Mouse (Mus musculus) heart, postnatal 10 days (tissue): ENCODE data around the gene Gstt2. TPM values are rescaled to one million over a fixed set of nuclear protein-coding genes. Genes with fewer than 3 reads are reported as not detected.
"Not testable (repeated sequence)": the region's sequence is repeated elsewhere in the genome, so short reads cannot be mapped to it uniquely, and the experiment has no call there.

Experiments
- DNase-seq, 2 experiments: peaks; one replicate each; pipeline ENCODE4 v3.0.0; 2021
- intact Hi-C: fragments of 180-260 bp; cut with DNase I; formaldehyde crosslinking; loops from one replicate; pipeline ENCODE4 v1.15.1; 2025
- total RNA-seq, 2 experiments: library from RNA; stranded (reverse); gene quantifications; 2 replicates each; pipeline ENCODE4 v1.2.3; 2021

The Gstt2 gene
- total RNA-seq = 10 to 100 TPM; 10.1 to 12.7 TPM

DNA sequence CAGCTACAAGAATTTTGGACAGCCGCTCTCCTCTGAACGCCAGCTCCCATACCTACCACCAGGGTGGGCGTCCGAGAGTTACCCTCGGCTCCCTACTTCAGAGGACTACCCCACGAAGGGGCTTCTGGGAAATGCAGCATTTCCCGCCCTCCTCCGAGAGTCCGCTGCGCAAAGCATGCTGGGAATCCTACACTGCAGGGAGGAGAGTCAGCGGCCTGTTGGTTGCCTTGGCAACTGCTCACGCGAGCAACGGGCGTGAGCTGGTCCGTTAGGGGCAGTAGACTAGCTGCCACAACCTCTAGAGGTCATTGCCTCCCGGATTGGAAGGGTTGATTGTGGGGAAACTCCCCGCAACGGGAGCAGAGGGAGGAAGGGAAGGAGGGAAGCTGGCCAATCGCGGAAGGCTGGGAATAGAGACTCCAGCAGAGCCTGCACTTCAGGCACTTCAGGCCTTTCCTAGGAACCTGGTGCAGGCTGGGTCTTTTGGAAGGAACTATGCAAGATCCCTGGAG is at the start of gene Gstt2:
Gstt2 (minus strand) TSS at position 177 of the 512 bp plus-strand sequence.
- intact Hi-C loops = loop anchor here (5.0 kb wide), 1 partner anchor 75 kb away; the partner anchor contains the start of gene Cabin1
- DNase-seq = peak; percentile 94 to 96

DNA sequence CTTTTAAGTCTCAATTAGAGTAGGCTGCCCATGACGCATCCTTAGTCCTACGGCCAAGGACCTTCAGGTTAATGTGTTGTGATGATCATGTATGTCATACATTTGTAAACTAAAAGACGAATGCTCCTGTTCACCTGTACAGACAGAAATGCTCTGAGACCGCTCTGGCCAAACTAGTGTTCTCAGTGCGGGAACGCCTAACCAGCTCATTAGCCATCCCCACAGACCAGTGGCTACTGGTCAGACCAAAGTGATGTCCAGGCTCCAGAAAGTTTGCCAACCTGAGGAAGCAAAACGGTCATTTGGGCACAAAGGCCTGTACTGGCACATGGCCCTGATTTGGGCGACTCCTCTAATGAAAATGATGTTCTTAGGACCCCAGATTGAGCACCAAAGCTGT is 47.5 kb upstream of the Gstt2 start:
- intact Hi-C loops = loop anchor here (10.0 kb wide), 1 partner anchor 320 kb away; no protein-coding TSS in a partner anchor
- no peak for DNase-seq

DNA sequence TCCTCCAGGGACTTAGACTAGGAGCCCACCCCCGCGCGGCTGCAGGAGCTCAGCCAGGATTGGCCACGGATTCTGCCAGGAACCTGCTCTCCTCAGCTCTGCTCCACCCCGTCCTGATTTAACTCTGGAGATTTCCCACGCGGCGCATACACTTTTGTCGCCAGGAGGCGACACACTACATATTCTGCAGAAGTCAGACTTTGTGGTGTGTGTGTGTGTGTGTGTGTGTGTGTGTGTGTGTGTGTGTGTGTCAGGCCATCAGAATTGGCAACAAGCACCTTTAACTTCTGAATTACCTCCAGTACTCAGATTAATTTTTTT is 46.0 kb upstream of the Gstt2 start:
- intact Hi-C loops = loop anchor here (1.0 to 10.0 kb wide), 2 partner anchors 68 to 322 kb away; no protein-coding TSS in a partner anchor

DNA sequence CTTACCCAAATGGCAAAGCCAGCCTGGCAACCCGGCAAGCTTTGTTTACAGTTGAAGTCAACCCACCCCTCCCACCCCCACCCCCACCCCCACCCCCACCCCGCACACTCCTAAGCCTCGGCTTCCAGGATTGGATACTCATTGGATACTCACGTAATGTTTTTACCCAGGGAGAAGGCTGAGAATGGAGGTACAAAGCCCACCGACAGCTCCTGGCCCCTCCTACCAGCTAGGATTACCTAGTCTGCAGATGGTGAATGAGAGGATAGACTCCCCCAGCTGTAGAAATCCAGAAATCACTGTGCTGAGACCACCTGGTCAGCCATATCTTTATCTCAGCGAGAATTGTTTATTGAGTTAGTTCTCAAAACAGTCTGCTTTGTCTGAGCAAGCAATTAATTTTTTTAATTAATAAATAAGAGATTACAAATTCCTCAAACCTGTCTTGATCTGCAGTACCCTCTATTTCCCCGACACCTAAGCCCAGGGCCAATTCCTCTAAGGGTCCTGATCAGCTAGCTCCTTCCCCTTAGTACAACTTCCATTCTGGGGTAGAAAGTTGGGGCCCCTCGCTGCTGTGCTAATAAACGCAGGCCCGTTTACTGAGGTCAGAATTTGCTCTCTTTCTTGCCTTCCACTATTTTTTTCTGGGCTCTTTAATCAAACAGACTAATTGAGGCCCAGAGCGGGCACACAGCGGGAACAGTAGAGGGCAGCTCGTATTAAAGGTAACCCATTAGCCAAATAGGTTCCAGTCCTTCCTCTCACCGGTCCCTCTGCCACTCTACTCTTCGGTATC is 45.4 kb upstream of the Gstt2 start:
- no peak for DNase-seq
- intact Hi-C loops = loop anchor here (1.0 to 10.0 kb wide), 2 partner anchors 69 to 322 kb away; no protein-coding TSS in a partner anchor

More for the DNA sequence above, 46.0 kb upstream of the Gstt2 start:
- DNase-seq = peak; percentile 85 to 91

DNA sequence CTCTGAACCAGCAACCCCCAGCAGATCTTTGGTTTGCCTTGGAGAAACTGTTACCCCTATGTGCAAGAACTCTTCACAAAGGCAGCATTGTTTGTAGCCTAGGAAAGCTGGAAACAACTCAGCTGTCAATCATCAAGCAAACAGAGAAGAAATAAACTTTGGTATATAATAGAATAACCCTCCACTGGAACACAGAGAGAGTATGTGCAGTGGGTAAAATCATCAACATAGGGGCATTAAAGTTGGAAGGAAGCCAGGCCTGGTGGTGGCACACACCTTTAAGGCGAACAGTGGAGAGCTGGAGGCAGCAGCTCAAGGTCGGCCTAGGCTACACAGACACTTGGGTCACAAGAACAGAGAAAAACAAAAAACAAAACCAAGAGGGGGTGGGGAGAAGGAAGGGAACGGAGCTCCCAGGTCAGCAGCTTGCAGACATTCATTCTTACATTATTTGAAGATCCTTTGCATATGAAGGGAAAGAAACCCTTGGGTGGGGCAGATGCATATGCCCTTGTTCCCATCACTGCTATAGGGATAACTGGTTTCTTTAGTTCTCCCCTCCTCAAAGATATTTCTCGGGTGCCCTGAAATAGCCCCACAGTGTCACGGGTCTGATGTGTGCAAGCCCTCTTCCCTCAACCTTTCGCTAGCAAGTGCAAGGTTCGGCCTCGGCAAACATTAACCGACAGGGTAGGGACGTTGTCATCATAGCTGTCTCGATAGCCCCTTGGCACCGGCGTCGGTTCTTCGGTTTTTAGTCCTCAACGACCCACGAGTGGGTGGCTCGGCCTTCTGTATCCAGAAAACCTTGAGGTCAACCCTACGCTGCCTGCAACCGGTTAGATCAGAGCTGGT is 44.6 kb upstream of the Gstt2 start:
- no peak for DNase-seq
- intact Hi-C loops = loop anchor here (10.0 kb wide), 1 partner anchor 323 kb away; no protein-coding TSS in a partner anchor

DNA sequence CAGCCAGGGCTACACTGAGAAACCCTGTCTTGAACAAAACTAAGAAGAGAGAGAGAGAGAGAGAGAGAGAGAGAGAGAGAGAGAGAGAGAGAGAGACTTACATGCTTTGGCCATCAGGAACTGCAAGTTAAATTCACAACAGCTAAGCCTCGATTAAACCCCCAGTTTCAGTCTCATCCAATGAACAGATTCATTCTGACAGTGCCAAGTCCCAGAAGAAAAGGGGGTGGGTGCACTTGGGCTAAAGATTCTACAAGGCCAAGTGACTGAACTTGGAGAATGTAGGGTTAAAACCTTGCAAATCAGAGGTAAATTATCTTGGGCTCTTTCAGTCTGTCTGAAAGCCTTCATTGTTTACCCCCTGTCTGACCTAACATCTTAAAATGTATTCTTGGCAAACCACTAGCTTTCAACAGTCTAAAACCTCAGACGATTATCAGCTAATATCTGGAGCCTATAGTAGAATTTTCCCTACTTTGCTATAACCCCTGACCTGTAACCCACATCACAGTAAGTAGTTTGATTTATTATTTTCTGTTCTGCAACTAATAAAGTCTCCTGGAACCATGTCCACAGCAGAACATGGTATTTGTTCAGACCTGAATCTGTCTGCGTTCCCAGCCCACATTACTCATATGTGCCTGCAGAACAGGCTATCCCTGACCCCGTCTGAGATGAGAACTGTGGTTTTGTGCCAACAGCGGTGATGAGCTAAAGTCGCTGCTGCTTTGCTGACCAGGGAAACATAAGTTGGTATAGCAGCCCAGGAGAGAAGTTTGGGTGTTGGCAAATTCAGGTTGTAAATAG is 43.8 kb upstream of the Gstt2 start:
- no peak for DNase-seq
- intact Hi-C loops = loop anchor here (10.0 kb wide), 1 partner anchor 324 kb away; no protein-coding TSS in a partner anchor

DNA sequence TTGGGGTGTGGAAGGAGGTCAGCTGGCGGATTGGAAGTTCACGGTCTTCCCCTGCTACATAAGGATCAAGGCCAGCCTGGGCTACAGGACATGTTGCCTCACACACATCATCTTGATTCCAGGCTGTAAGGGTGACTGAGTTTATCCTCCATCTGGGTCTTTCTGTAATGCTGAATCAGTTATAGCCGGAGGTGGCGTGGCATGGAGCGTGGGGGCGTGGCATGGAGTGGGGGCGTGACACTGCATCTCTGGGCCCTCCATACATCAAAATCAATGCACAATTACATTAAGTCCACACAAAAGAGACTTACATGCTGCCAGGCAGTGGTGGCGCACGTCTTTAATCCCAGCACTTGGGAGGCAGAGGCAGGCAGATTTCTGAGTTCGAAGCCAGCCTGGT is 43.1 kb upstream of the Gstt2 start:
- DNase-seq = no peak
- intact Hi-C loops = loop anchor here (10.0 kb wide), 1 partner anchor 324 kb away; no protein-coding TSS in a partner anchor

DNA sequence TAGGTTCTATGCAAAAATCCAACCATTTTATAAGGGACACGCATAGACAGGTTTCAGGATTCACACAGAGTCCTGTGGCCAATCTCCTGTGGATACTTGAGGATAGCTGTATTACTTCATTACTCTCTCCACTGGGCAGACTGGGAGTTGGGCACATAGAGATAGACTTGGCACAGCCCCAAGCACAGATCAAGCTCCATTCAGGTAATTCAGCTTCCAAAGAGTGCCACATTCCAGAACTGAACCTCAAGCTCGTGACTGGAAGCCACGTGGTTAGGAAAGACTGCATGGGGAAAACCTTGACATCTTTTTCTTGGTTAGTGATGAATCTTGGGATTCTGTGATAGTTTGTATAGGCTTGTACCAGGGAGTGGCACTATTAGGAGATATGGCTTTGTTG is 41.6 kb upstream of the Gstt2 start:
- DNase-seq = no peak
- intact Hi-C loops = no loop called here

DNA sequence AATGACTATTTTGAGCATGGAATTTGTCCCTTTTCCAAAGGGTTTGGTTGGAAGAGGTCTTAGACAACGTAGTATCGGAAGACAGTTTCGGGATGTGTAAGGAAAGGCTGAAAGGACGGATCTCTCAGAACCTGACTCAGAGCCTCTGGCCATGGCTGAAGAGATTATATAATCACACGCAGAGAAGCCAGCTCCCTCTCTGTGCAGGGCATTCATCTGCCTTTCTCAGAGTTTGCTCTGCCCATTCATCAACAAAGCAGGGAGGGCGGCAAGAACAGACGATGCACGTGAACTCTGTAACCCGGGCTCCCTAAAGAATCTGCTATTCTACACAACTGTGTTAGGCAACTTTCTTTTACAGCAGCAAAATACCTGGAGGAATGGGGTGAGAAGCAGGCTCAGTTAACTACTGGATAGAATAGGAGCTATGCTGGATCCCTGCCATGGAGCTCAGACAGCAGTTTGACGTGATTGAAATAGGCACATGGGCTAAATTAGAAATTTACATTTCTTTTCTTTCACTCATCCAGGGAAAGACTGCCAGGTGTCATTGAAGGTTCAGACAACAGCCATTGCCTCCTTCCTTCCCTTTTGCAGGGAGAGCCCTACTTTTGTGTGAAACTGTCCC is 36.4 kb upstream of the Gstt2 start:
- DNase-seq = no peak
- intact Hi-C loops = no loop called here

DNA sequence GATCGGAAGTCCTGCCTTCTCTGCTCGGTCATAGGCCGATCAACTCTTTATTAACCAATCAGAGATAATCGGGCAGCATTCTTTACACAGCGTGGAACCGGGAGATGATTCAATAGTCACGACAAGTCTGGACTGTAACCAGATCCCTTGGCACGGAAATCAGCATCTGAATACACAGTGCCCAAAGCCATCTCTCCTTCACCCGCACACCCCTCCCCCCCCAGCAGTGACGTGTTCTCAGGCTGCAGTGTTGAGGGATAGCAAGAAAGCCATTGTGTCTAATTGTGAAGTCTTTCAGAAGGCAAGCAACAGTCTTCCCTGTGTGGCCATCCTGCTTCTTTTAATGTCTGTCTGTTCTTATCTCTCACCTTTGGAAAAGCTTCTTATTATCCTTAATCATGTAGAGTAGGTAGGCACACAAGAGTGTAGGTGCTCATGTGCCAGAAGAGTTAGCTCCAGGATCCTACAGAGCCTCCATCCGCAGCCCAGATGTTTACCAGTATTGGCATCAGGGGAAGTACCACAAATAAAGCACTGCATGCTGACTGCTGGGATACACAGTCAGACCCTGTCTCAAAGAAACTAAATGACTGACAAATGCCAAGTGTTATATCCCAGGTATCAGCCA is 35.8 kb upstream of the Gstt2 start:
- peak; percentile 85 to 88 for DNase-seq
- intact Hi-C loops = no loop called here

DNA sequence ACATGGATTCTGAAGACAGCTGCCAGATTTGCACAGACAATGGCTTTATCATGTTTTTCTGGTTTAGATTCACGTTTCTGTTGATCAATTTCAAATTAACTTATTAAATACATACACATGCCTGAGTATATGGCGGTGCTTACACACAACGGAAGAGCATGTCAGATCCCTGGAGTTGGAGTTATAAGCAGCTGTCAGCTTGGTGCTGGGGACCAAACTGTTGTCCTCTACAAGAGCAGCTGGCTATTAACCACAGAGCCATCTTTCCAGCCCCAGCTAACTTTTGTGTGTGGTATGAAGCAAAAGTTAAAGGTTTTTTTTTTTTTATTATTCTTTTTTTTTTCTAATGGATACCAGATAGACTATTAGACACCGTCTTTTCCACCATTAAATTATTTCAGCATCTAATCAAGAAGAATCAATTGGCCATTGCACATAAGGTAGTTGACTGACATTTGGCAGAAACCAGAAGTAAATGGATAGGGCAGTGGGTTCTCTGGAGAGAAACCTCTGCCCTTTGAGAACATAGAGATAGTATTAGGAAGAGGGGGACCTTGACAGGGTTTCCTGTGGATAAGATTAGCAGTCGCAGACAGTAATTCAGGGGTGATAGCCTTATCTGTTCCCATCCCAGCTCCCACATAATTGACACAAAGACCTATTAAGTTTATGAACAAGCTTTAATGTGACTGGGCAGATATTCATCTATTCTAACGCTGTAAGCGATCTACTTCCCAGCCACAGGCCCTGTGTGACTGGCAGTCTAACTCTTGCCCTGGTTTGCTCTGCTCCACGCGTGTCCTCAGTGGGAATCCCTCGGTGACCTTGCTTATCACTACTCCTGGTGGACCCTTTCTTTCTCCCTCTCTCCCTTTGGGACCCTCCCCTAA is 35.0 kb upstream of the Gstt2 start:
- DNase-seq = no peak
- intact Hi-C loops = no loop called here

DNA sequence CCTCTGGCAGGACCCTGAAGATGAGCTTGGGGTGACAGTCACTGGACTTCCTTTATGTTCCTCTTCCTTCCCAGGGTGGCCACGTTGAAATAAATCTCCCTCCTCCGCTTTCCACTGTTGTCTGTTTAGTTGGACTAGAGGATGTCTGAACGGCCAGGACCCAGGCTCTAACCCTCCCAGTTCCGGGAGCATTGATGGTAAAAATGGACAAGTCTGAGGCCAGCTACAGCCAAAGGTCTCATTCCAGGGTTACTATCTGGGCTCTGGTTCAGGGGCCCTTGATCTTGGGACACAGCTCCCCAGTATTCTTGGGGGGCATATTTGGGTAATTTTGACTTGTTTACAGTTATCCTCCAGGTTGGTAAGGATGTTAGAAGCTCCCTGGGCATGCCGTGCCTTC is 24.4 kb upstream of the Gstt2 start:
- intact Hi-C loops = no loop called here

DNA sequence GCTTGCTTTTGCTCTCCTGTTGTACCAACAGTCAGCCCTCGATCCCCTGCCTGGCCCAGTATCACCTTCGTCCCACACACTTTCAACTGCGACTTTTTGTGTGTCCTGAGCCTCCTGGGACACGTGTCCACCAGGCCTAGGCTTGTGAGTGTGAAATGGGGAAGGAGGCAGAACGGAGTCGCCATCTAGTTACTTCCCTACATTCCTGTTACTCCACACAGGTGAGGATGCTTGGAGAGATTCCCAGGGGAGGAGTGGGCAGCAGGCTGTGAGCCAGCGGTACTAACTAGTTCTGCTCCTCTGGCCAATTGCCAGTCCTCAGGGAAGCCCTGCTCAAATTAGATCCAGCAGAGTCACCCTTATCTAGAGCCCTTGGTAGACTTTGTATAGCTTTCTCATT is 23.5 kb upstream of the Gstt2 start:
- intact Hi-C loops = no loop called here
- DNase-seq = peak; percentile 55 to 61

More for the DNA sequence above, 24.4 kb upstream of the Gstt2 start:
- DNase-seq = no peak

DNA sequence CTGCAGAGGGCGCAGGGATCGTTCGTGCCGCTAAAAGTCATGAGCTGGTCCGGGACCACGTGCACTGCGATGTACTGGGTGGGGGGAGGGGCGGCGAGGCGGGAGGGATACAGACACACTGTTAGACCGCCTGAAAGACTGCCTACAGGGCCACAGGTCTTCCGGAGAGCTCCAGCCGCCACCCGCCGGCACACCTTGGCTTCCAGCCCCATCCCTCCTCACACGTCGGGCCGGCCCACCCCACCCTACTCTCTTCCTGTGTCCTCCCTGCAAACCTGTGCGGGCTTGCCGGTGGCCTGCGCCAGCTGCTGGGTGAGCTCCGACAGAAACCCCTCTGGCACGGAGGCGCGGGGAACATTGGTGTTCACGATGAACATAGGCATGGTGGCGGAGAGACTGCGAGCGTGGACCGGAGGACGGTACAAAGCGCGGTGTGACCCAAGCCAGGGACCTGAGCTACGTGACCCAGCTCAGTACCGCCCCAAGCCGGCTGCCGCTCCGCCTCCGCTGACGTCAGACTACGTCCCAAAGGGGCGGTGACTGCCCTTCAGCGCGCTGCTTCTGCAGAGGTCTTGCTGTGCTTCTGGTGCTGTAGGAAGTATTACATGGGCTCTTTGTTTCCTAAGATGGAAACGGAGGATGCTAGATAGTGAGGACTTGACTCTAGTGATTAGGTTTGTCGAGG is 22.7 kb upstream of the Gstt2 start, which contains the start of gene Mif:
Mif (minus strand) TSS at position 455 of the 685 bp plus-strand sequence.
- intact Hi-C loops = not testable (repeated sequence)
- peak; percentile 91 to 93 for DNase-seq

DNA sequence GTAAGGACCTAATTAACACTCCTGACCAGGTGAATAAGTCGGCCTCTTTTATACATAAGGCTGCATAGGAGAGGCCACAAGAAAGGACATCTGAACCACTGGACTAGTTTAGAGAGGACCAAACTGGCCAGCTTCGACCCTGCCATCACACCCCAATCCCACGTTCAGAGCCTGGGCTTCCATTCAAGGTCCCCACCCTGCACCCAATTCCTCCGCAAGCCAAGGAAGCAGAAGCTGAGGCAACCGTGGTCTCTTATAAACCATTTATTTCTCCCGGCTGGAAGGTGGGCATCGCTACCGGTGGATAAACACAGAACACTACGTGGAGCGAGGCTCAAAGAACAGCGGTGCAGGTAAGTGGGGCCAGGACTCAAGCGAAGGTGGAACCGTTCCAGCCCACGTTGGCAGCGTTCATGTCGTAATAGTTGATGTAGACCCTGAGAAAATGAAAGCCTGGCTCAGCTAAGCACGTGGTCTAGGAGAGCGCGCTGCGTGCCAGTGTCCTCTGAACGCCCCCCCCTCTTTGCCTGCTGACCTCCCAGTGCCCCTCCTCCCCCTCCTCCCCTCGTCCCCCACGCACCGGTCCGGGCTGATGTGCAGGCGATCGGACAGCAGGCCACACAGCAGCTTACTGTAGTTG is 22.0 kb upstream of the Gstt2 start:
- intact Hi-C loops = no loop called here
- peak in 1 of 2 experiments; percentile 40 for DNase-seq

DNA sequence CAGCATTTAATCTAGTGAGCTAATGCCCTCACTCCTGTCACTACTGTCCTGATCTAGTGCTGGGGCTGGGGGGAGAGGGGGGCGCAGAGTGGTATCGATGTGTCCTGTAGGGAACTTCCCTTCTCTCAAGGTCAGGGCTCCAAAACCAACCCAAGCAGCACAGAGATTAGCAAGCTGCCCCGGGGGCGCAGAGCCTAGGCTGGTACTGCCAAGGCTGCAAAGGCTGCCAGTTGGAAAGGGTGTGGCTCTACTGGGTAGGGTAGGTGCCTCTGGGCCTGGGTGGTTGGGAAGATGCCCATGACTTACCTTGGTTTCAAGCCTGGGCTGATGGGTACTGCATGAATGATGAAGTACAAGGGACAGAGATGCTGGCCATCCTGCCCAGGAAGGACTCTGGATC is 20.4 kb upstream of the Gstt2 start:
- intact Hi-C loops = no loop called here
- no peak for DNase-seq

DNA sequence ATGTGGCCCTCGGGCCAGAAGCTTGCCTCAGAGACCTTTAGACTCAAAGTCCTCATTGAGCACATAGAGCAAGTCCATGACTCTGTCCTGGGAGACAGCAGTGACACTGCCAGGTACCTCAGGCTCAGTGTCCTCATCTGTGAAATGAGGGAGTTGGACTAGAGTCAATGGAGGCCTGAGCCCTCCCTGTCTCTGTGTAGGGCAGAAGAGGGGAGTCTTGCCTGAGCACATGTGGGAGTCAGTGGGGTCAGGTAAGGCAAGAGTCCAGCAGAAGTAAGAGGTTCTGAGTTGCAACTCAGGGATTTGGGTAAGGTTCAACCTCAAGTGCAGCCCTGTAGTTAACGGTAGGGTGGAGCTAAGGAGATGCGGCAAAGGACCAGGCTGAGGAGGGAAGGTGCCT is 19.8 kb upstream of the Gstt2 start:
- DNase-seq = no peak
- intact Hi-C loops = no loop called here
